Mouse (Mus musculus): ENCODE results near the gene Gm20388. TPM values are rescaled to one million over a fixed set of nuclear protein-coding genes. Genes with fewer than 3 reads are reported as not detected.

The Gm20388 gene
- polyA plus RNA-seq, 2 experiments = 8.5 TPM; not detected in 1

GRCm38 (mm10) chr8:120984888-120985287 is 1074.2 kb downstream of the Gm20388 start:
- no peak for DNase-seq (ENCODE audit: low read depth in 3 of 3, low spot score in 3 of 3)
- TF ChIP-seq EP300 (IDR thresholded peaks at IDR 0.05; ENCODE audit: low read depth) = no peak
- no peak for TF ChIP-seq CTCF (IDR thresholded peaks at IDR 0.05; ENCODE audit: low read depth)
- Histone ChIP-seq H3K4me1 (replicated peaks; ENCODE audit: control insufficient read depth in 2 of 2, insufficient read depth in 2 of 2, low read length in 1 of 2) (peaks cover 0 to 4% of the 10 kb centered on the region in 2 experiments; a peak in 1 of 4 replicates), H3K9me3 (ENCODE audit: control insufficient read depth, low read length) (no peaks in the 10 kb centered on the region), H3K27ac (no peak overlapping the region), H3K4me3 (ENCODE audit: insufficient read depth in 1 of 2, low read depth in 2 of 2, low read length in 2 of 2) (no peak overlapping the region), H3K36me3 (replicated peaks; ENCODE audit: control insufficient read depth, insufficient read depth, low read depth) (no peaks in the 10 kb centered on the region), H3K27me3 (ENCODE audit: control insufficient read depth, insufficient read depth, low read length) (no peaks in the 10 kb centered on the region), H3K4me2 (ENCODE audit: low read depth) (no peak overlapping the region), H3K9ac (replicated peaks) (no peak overlapping the region)
- ATAC-seq (ENCODE audit: insufficient read depth) = no peak
- WGBS (ENCODE audit: insufficient replicate concordance) = 58% methylated on average over 8 of the region's 8 CpGs

- no peak for DNase-seq (ENCODE audit: low read depth in 3 of 3, low spot score in 3 of 3)
- Histone ChIP-seq H3K4me2 (ENCODE audit: low read depth) (no peak overlapping the region), H3K9ac (replicated peaks) (no peak overlapping the region), H3K27me3 (ENCODE audit: control insufficient read depth, insufficient read depth, low read length) (no peaks in the 10 kb centered on the region), H3K27ac (no peak overlapping the region), H3K36me3 (replicated peaks; ENCODE audit: control insufficient read depth, insufficient read depth, low read depth) (no peaks in the 10 kb centered on the region), H3K9me3 (ENCODE audit: control insufficient read depth, low read length) (no peaks in the 10 kb centered on the region), H3K4me3 (ENCODE audit: insufficient read depth in 1 of 2, low read depth in 2 of 2, low read length in 2 of 2) (no peak overlapping the region), H3K4me1 (replicated peaks; ENCODE audit: control insufficient read depth in 2 of 2, insufficient read depth in 2 of 2, low read length in 1 of 2) (peaks cover 0 to 4% of the 10 kb centered on the region in 2 experiments; a peak in 1 of 4 replicates)
- no peak for ATAC-seq (ENCODE audit: insufficient read depth)
- TF ChIP-seq EP300 (IDR thresholded peaks at IDR 0.05; ENCODE audit: low read depth) (no peak), CTCF (IDR thresholded peaks at IDR 0.05; ENCODE audit: low read depth) (no peak)
- whole genome bisulfite sequencing (ENCODE audit: insufficient replicate concordance) = 70% methylated on average over 7 of the region's 7 CpGs
Observed at GRCm38 (mm10) chr8:120986022-120986421, 1075.4 kb downstream of the Gm20388 start.

- TF ChIP-seq EP300 (IDR thresholded peaks at IDR 0.05; ENCODE audit: low read depth) (no peak), CTCF (IDR thresholded peaks at IDR 0.05; ENCODE audit: low read depth) (no peak)
- no peak for ATAC-seq (ENCODE audit: insufficient read depth)
- Histone ChIP-seq H3K4me1 (replicated peaks; ENCODE audit: control insufficient read depth in 2 of 2, insufficient read depth in 2 of 2, low read length in 1 of 2) (no peaks in the 10 kb centered on the region), H3K27me3 (ENCODE audit: control insufficient read depth, insufficient read depth, low read length) (no peaks in the 10 kb centered on the region), H3K4me3 (ENCODE audit: insufficient read depth in 1 of 2, low read depth in 2 of 2, low read length in 2 of 2) (no peak overlapping the region), H3K27ac (no peak overlapping the region), H3K9me3 (ENCODE audit: control insufficient read depth, low read length) (no peaks in the 10 kb centered on the region), H3K4me2 (ENCODE audit: low read depth) (no peak overlapping the region), H3K9ac (replicated peaks) (no peak overlapping the region), H3K36me3 (replicated peaks; ENCODE audit: control insufficient read depth, insufficient read depth, low read depth) (no peaks in the 10 kb centered on the region)
- no peak for DNase-seq (ENCODE audit: low read depth in 3 of 3, low spot score in 3 of 3)
- 57% methylated on average over 16 of the region's 16 CpGs for WGBS (ENCODE audit: insufficient replicate concordance)
Observed at GRCm38 (mm10) chr8:120993738-120994137, 1083.1 kb downstream of the Gm20388 start.

- Histone ChIP-seq H3K9me3 (ENCODE audit: control insufficient read depth, low read length) (no peaks in the 10 kb centered on the region), H3K27ac (no peak overlapping the region), H3K27me3 (ENCODE audit: control insufficient read depth, insufficient read depth, low read length) (no peaks in the 10 kb centered on the region), H3K4me3 (ENCODE audit: insufficient read depth in 1 of 2, low read depth in 2 of 2, low read length in 2 of 2) (no peak overlapping the region), H3K36me3 (replicated peaks; ENCODE audit: control insufficient read depth, insufficient read depth, low read depth) (no peaks in the 10 kb centered on the region), H3K9ac (replicated peaks) (no peak overlapping the region), H3K4me1 (replicated peaks; ENCODE audit: control insufficient read depth in 2 of 2, insufficient read depth in 2 of 2, low read length in 1 of 2) (no peaks in the 10 kb centered on the region), H3K4me2 (ENCODE audit: low read depth) (no peak overlapping the region)
- DNase-seq (ENCODE audit: low read depth in 3 of 3, low spot score in 3 of 3) = no peak
- 64% methylated on average over 9 of the region's 9 CpGs for WGBS (ENCODE audit: insufficient replicate concordance)
- no peak for TF ChIP-seq CTCF (IDR thresholded peaks at IDR 0.05; ENCODE audit: low read depth)
- TF ChIP-seq EP300 (IDR thresholded peaks at IDR 0.05; ENCODE audit: low read depth) = no peak
- no peak for ATAC-seq (ENCODE audit: insufficient read depth)
Observed at GRCm38 (mm10) chr8:120995424-120995823, 1084.8 kb downstream of the Gm20388 start.

GRCm38 (mm10) chr8:120996905-120997581 is 1086.4 kb downstream of the Gm20388 start:
- Histone ChIP-seq H3K9me3 (ENCODE audit: control insufficient read depth, low read length) (no peaks in the 10 kb centered on the region), H3K4me1 (replicated peaks; ENCODE audit: control insufficient read depth in 2 of 2, insufficient read depth in 2 of 2, low read length in 1 of 2) (no peaks in the 10 kb centered on the region), H3K27ac (no peak overlapping the region), H3K9ac (replicated peaks) (no peak overlapping the region), H3K27me3 (ENCODE audit: control insufficient read depth, insufficient read depth, low read length) (no peaks in the 10 kb centered on the region), H3K36me3 (replicated peaks; ENCODE audit: control insufficient read depth, insufficient read depth, low read depth) (no peaks in the 10 kb centered on the region), H3K4me2 (ENCODE audit: low read depth) (no peak overlapping the region), H3K4me3 (ENCODE audit: insufficient read depth in 1 of 2, low read depth in 2 of 2, low read length in 2 of 2) (no peak overlapping the region)
- no peak for ATAC-seq (ENCODE audit: insufficient read depth)
- no peak for DNase-seq (ENCODE audit: low read depth in 3 of 3, low spot score in 3 of 3)
- whole genome bisulfite sequencing (ENCODE audit: insufficient replicate concordance) = 53% methylated on average over 12 of the region's 12 CpGs
- no peak for TF ChIP-seq EP300 (IDR thresholded peaks at IDR 0.05; ENCODE audit: low read depth)
- TF ChIP-seq CTCF (IDR thresholded peaks at IDR 0.05; ENCODE audit: low read depth) = no peak

All from liver, embryonic 14.5 days (tissue).